Comparison of ENCODE assay signal across 24 mouse cellular contexts in genomic region chr8:71715531-71715930, GRCm38 (mm10). TPM values are rescaled to one million over a fixed set of nuclear protein-coding genes. Genes with fewer than 3 reads are reported as not detected.
DNase-seq lines count a peak whose midpoint lies in the region; ATAC-seq and TF ChIP-seq lines count a peak whose summit lies in the region.
"Had no signal": no experiment of that assay in that cellular context is flagged by ENCODE, and none has a peak within 500 bp of the region (broad histone marks: within the 10 kb centered on the region; RNA-seq: fewer than 3 reads in every experiment).

No protein-coding gene starts in this region.

- WGBS in midbrain, embryonic 14.5 days: 60% methylated on average over 8 of the region's 8 CpGs
- WGBS in midbrain, embryonic 15.5 days: 60% methylated on average over 8 of the region's 8 CpGs
- 50% methylated on average over 8 of the region's 8 CpGs for WGBS in hindbrain, embryonic 11.5 days

- TF ChIP-seq POLR2A in cortical plate, adult 2 months (IDR thresholded peaks at IDR 0.05; ENCODE audit: extremely low read depth, insufficient read depth, low read length): peak; percentile 29; the same call in 1 of the 2 replicates

- no peak overlapping the region for H3K4me2 ChIP-seq in midbrain, embryonic 14.5 days (ENCODE audit: low read length)
- no peak overlapping the region for H3K4me2 ChIP-seq in midbrain, embryonic 15.5 days
- H3K4me2 ChIP-seq in hindbrain, embryonic 11.5 days (replicated peaks; ENCODE audit: low read depth, low read length): no peak overlapping the region
- H3K4me2 ChIP-seq: heart, embryonic 11.5 days; heart, embryonic 15.5 days; hindbrain, embryonic 15.5 days had no signal

- no peaks in the 10 kb centered on the region for H3K9me3 ChIP-seq in midbrain, embryonic 14.5 days (ENCODE audit: control insufficient read depth, low read length)
- H3K9me3 ChIP-seq in midbrain, embryonic 15.5 days: no peaks in the 10 kb centered on the region
- H3K9me3 ChIP-seq in E14TG2a.4 (ENCODE audit: low read length): no peaks in the 10 kb centered on the region
- H3K9me3 ChIP-seq in hindbrain, embryonic 11.5 days (ENCODE audit: control insufficient read depth, low read length): no peaks in the 10 kb centered on the region
- H3K9me3 ChIP-seq: embryonic facial prominence, embryonic 10.5 days; forebrain, embryonic 10.5 days; G1E; heart, embryonic 15.5 days; hindbrain, embryonic 15.5 days had no signal

- no peak for TF ChIP-seq CTCF in E14TG2a.4 (conservative IDR thresholded peaks at IDR 0.05; ENCODE audit: low read length)
- TF ChIP-seq CTCF in cortical plate, adult 2 months (IDR thresholded peaks at IDR 0.05; ENCODE audit: extremely low read depth, insufficient read depth, low read length): no peak

- peak; percentile 16 for DNase-seq in cerebellum, adult 9-11 months
- no peak for DNase-seq in cerebellum, adult 9-10 months
- DNase-seq in midbrain, embryonic 14.5 days: peak; percentile 36
- DNase-seq in hindbrain, embryonic 11.5 days (ENCODE audit: low spot score): no peak
- DNase-seq: adrenal gland, postnatal 14 days; B cell, adult 2 months; cerebellum, adult 2 months; cerebellum, postnatal 25 days; gastrocnemius, postnatal 14 days; heart, postnatal 14 days had no signal

- H3K9ac ChIP-seq in midbrain, embryonic 14.5 days (replicated peaks; ENCODE audit: low read length): no peak overlapping the region
- no peak overlapping the region for H3K9ac ChIP-seq in midbrain, embryonic 15.5 days
- no peak overlapping the region for H3K9ac ChIP-seq in hindbrain, embryonic 11.5 days (ENCODE audit: low read depth, low read length)
- H3K9ac ChIP-seq: heart, embryonic 15.5 days; hindbrain, embryonic 15.5 days had no signal

- H3K27me3 ChIP-seq in midbrain, embryonic 14.5 days (ENCODE audit: control insufficient read depth, insufficient read depth, low read length): no peaks in the 10 kb centered on the region
- H3K27me3 ChIP-seq in midbrain, embryonic 15.5 days (replicated peaks): no peaks in the 10 kb centered on the region
- H3K27me3 ChIP-seq in E14TG2a.4 (ENCODE audit: insufficient read depth, low read length): no peaks in the 10 kb centered on the region
- H3K27me3 ChIP-seq in hindbrain, embryonic 11.5 days (ENCODE audit: control insufficient read depth, insufficient read depth, low read length): no peaks in the 10 kb centered on the region; the same call in 1 of the 2 replicates
- H3K27me3 ChIP-seq: hindbrain, embryonic 15.5 days had no signal

- no peak overlapping the region for H3K27ac ChIP-seq in midbrain, embryonic 14.5 days (replicated peaks; ENCODE audit: low read depth, low read length)
- H3K27ac ChIP-seq in midbrain, embryonic 15.5 days: no peak overlapping the region
- H3K27ac ChIP-seq in cortical plate, adult 2 months (ENCODE audit: insufficient read depth, low read length): no peak overlapping the region
- no peak overlapping the region for H3K27ac ChIP-seq in hindbrain, embryonic 11.5 days (ENCODE audit: low read depth, low read length)
- H3K27ac ChIP-seq: embryonic facial prominence, embryonic 10.5 days; forebrain, embryonic 10.5 days; heart, adult 2 months; heart, embryonic 15.5 days; hindbrain, embryonic 15.5 days had no signal

- H3K36me3 ChIP-seq in midbrain, embryonic 14.5 days (ENCODE audit: control insufficient read depth, insufficient read depth, low read length): peaks cover 71% of the 10 kb centered on the region
- H3K36me3 ChIP-seq in midbrain, embryonic 15.5 days (replicated peaks): peaks cover 35% of the 10 kb centered on the region; the same call in 1 of the 2 replicates
- H3K36me3 ChIP-seq in E14TG2a.4 (ENCODE audit: insufficient read depth, low read length): peaks cover 76% of the 10 kb centered on the region
- H3K36me3 ChIP-seq in hindbrain, embryonic 11.5 days (ENCODE audit: control insufficient read depth, insufficient read depth, low read length): no peaks in the 10 kb centered on the region
- H3K36me3 ChIP-seq: embryonic facial prominence, embryonic 10.5 days; heart, embryonic 15.5 days had no signal

- peaks cover 27% of the 10 kb centered on the region for H3K4me1 ChIP-seq in midbrain, embryonic 14.5 days (ENCODE audit: control insufficient read depth, insufficient read depth, low read length)
- peaks cover 28% of the 10 kb centered on the region for H3K4me1 ChIP-seq in midbrain, embryonic 15.5 days
- peaks cover 61% of the 10 kb centered on the region for H3K4me1 ChIP-seq in E14TG2a.4 (replicated peaks; ENCODE audit: low read depth, low read length)
- peaks cover 17% of the 10 kb centered on the region for H3K4me1 ChIP-seq in cortical plate, adult 2 months (ENCODE audit: control insufficient read depth, insufficient read depth, low read length)
- H3K4me1 ChIP-seq in hindbrain, embryonic 11.5 days (replicated peaks; ENCODE audit: control insufficient read depth, insufficient read depth, low read length): peaks cover 14% of the 10 kb centered on the region

- H3K4me3 ChIP-seq in midbrain, embryonic 14.5 days (replicated peaks; ENCODE audit: low read depth, low read length): no peak overlapping the region
- H3K4me3 ChIP-seq in midbrain, embryonic 15.5 days: no peak overlapping the region
- H3K4me3 ChIP-seq in E14TG2a.4 (replicated peaks; ENCODE audit: low read length): peak overlapping the region; percentile 26; the same call in 1 of the 2 replicates
- no peak overlapping the region for H3K4me3 ChIP-seq in cortical plate, adult 2 months (ENCODE audit: insufficient read depth, low read length)
- H3K4me3 ChIP-seq in hindbrain, embryonic 11.5 days (ENCODE audit: low read depth, low read length): no peak overlapping the region
- H3K4me3 ChIP-seq: embryonic facial prominence, embryonic 10.5 days; forebrain, embryonic 10.5 days; heart, adult 2 months; heart, embryonic 15.5 days; hindbrain, embryonic 15.5 days had no signal

- no peak for ATAC-seq in midbrain, embryonic 14.5 days (ENCODE audit: low FRiP score, low TSS enrichment)
- no peak for ATAC-seq in midbrain, embryonic 15.5 days (replicated peaks)
- no peak for ATAC-seq in CD4-positive, CD25-positive, alpha-beta regulatory T cell, adult 4 months
- ATAC-seq in hindbrain, embryonic 11.5 days (ENCODE audit: low FRiP score): no peak
- ATAC-seq: activated CD4-positive, CD25-positive, alpha-beta regulatory T cell, adult 4 months; forebrain, embryonic 14.5 days; intestine, embryonic 16.5 days had no signal

RNA-seq across cellular contexts. Expression of gene Fcho1, which starts 10.0 kb away (rescaled TPM):
- 66.5 and 74.6 TPM in 2 replicates for polyA plus RNA-seq in midbrain, embryonic 14.5 days (2014; fragmentation: Nextera tagmentation; extraction: Ambion mirVana)
- polyA plus RNA-seq in midbrain, embryonic 15.5 days (2015; fragmentation: Nextera tagmentation; extraction: Ambion mirVana): 96.0 and 102 TPM in 2 replicates
- polyA plus RNA-seq in cortical plate, adult 2 months (2012; rRNA removed): 218 and 247 TPM in 2 replicates
- polyA plus RNA-seq in CD4-positive, CD25-positive, alpha-beta regulatory T cell, adult 4 months (2017; shearing (Covaris generic)): 10 to 100 TPM; 40.4 to 46.7 TPM
- polyA plus RNA-seq in hindbrain, embryonic 11.5 days (2014; fragmentation: Nextera tagmentation; extraction: Ambion mirVana): 13.6 and 15.0 TPM in 2 replicates

RNA-seq across cellular contexts. Expression of gene B3gnt3, which starts 13.9 kb away (rescaled TPM):
- 0.11 and 0.20 TPM in 2 replicates for polyA plus RNA-seq in midbrain, embryonic 14.5 days (2014; fragmentation: Nextera tagmentation; extraction: Ambion mirVana)
- 0.27 and 0.36 TPM in 2 replicates for polyA plus RNA-seq in midbrain, embryonic 15.5 days (2015; fragmentation: Nextera tagmentation; extraction: Ambion mirVana)
- polyA plus RNA-seq in cortical plate, adult 2 months (2012; rRNA removed): 0.74 and 0.86 TPM in 2 replicates
- polyA plus RNA-seq in CD4-positive, CD25-positive, alpha-beta regulatory T cell, adult 4 months (2017; shearing (Covaris generic)): 1 to 10 TPM; 3.4 to 6.5 TPM
- polyA plus RNA-seq in hindbrain, embryonic 11.5 days (2014; fragmentation: Nextera tagmentation; extraction: Ambion mirVana): 0.36 and 0.45 TPM in 2 replicates
- polyA plus RNA-seq: G1E had no signal

RNA-seq across cellular contexts. Expression of gene Insl3, which starts 26.5 kb away (rescaled TPM):
- polyA plus RNA-seq in midbrain, embryonic 14.5 days (2014; fragmentation: Nextera tagmentation; extraction: Ambion mirVana): 0.89 TPM in 1 of 2 replicates, not detected in the other
- polyA plus RNA-seq in midbrain, embryonic 15.5 days (2015; fragmentation: Nextera tagmentation; extraction: Ambion mirVana): 0.37 and 1.5 TPM in 2 replicates
- 1.4 and 1.6 TPM in 2 replicates for polyA plus RNA-seq in cortical plate, adult 2 months (2012; rRNA removed)
- 10 to 100 TPM; 15.1 to 24.5 TPM for polyA plus RNA-seq in CD4-positive, CD25-positive, alpha-beta regulatory T cell, adult 4 months (2017; shearing (Covaris generic))
- polyA plus RNA-seq in hindbrain, embryonic 11.5 days (2014; fragmentation: Nextera tagmentation; extraction: Ambion mirVana): 0.35 and 0.37 TPM in 2 replicates
- polyA plus RNA-seq: embryonic facial prominence, embryonic 10.5 days; forebrain, embryonic 14.5 days had no signal

RNA-seq across cellular contexts. Expression of gene Jak3, which starts 39.4 kb away (rescaled TPM):
- polyA plus RNA-seq in midbrain, embryonic 14.5 days (2014; fragmentation: Nextera tagmentation; extraction: Ambion mirVana): 2.5 and 3.6 TPM in 2 replicates
- polyA plus RNA-seq in midbrain, embryonic 15.5 days (2015; fragmentation: Nextera tagmentation; extraction: Ambion mirVana): 5.2 and 5.8 TPM in 2 replicates
- 6.0 and 6.1 TPM in 2 replicates for polyA plus RNA-seq in cortical plate, adult 2 months (2012; rRNA removed)
- polyA plus RNA-seq in CD4-positive, CD25-positive, alpha-beta regulatory T cell, adult 4 months (2017; shearing (Covaris generic)): 10 to 100 TPM; 21.2 TPM
- polyA plus RNA-seq in hindbrain, embryonic 11.5 days (2014; fragmentation: Nextera tagmentation; extraction: Ambion mirVana): 0.99 and 1.4 TPM in 2 replicates

RNA-seq across cellular contexts. Expression of gene Unc13a, which starts 44.0 kb away (rescaled TPM):
- polyA plus RNA-seq in midbrain, embryonic 14.5 days (2014; fragmentation: Nextera tagmentation; extraction: Ambion mirVana): 17.4 and 18.9 TPM in 2 replicates
- polyA plus RNA-seq in midbrain, embryonic 15.5 days (2015; fragmentation: Nextera tagmentation; extraction: Ambion mirVana): 26.9 and 27.4 TPM in 2 replicates
- polyA plus RNA-seq in cortical plate, adult 2 months (2012; rRNA removed): 199 and 221 TPM in 2 replicates
- under 1 TPM; 0.47 to 0.50 TPM for polyA plus RNA-seq in CD4-positive, CD25-positive, alpha-beta regulatory T cell, adult 4 months (2017; shearing (Covaris generic))
- 7.3 and 9.1 TPM in 2 replicates for polyA plus RNA-seq in hindbrain, embryonic 11.5 days (2014; fragmentation: Nextera tagmentation; extraction: Ambion mirVana)

Comparison
In these comparisons a context has a peak if more than half of its experiments do, and no peak if none do; other contexts are left out.
1. DNase-seq: peak in cerebellum, adult 9-11 months (single experiment) and midbrain, embryonic 14.5 days (single experiment); none in cerebellum, adult 9-10 months (single experiment) and hindbrain, embryonic 11.5 days (single experiment).